Mouse (Mus musculus) thymus, adult 2 months (tissue): ENCODE results near the gene Ncoa3. TPM values are rescaled to one million over a fixed set of nuclear protein-coding genes. Genes with fewer than 3 reads are reported as not detected.

Source experiments
- DNase-seq: peaks from one replicate; pipeline ENCODE4 v3.0.0; 2021
- H3K27ac ChIP-seq: fragments of 200-500 bp; 2 replicates; pipeline ENCODE4 v1.5.1; 2012; ENCODE audit warnings: low read length, control low read depth; ENCODE audit not compliant: control insufficient read depth, insufficient read depth
- H3K27me3 ChIP-seq: fragments of 200-500 bp; 2 replicates; pipeline ENCODE4 v1.6.1; 2012; ENCODE audit warnings: mild to moderate bottlenecking, low read length, moderate library complexity, mixed read lengths; ENCODE audit not compliant: control insufficient read depth, insufficient read depth
- H3K36me3 ChIP-seq: fragments of 200-500 bp; 2 replicates; pipeline ENCODE4 v1.6.1; 2012; ENCODE audit warnings: mild to moderate bottlenecking, low read length, moderate library complexity; ENCODE audit not compliant: control insufficient read depth, insufficient read depth
- H3K4me1 ChIP-seq: fragments of 200-500 bp; replicated peaks from 2 replicates; pipeline ENCODE4 v1.6.1; 2012; ENCODE audit warnings: low read length; ENCODE audit not compliant: control insufficient read depth, insufficient read depth
- H3K4me3 ChIP-seq: fragments of 200-500 bp; 2 replicates; pipeline ENCODE4 v1.5.1; 2012; ENCODE audit warnings: mild to moderate bottlenecking, low read length, control low read depth, moderate library complexity; ENCODE audit not compliant: control insufficient read depth, insufficient read depth
- CTCF ChIP-seq: fragments of 200-500 bp; IDR thresholded peaks from 2 replicates; pipeline ENCODE4 v1.5.1; 2012; ENCODE audit warnings: mild to moderate bottlenecking, control low read depth, low read length, moderate library complexity, borderline replicate concordance; ENCODE audit not compliant: control insufficient read depth, poor library complexity, insufficient read depth; ENCODE audit errors: extremely low read depth
- POLR2A ChIP-seq: fragments of 200-500 bp; IDR thresholded peaks from 2 replicates; pipeline ENCODE4 v1.6.1; 2012; ENCODE audit warnings: mild to moderate bottlenecking, low read length, control low read depth, moderate library complexity; ENCODE audit not compliant: control insufficient read depth, poor library complexity, insufficient read depth; ENCODE audit errors: extremely low read depth
- WGBS: fragments of 180-500 bp; shearing (Covaris S2); methylation state at CpG from one replicate; pipeline ENCODE4 v1.1.7; 2018; 5-methylcytosine and 5-hydroxymethylcytosine counted together
- polyA plus RNA-seq: library from polyadenylated mRNA; depleted of rRNA; stranded (reverse); fragments of >200 nt; gene quantifications from 2 replicates; pipeline ENCODE4 v1.2.3, GENCODE M21; 2012

Gene Ncoa3
- polyA plus RNA-seq, 1 experiment = 70.0 TPM

- TF ChIP-seq CTCF = no peak
- no peak for TF ChIP-seq POLR2A
- Histone ChIP-seq H3K4me1 (peaks cover 20% of the 10 kb centered on the region), H3K4me3 (no peak overlapping the region), H3K27me3 (no peaks in the 10 kb centered on the region), H3K36me3 (no peaks in the 10 kb centered on the region), H3K27ac (peak overlapping the region; percentile 19; the same call in 1 of the 2 replicates)
- no peak for DNase-seq
- 53% methylated on average over 2 of the region's 2 CpGs for WGBS
These were observed 8.9 kb downstream of the Ncoa3 start for GRCm38 (mm10) chr2:166001362-166001761.

- no peaks in the 10 kb centered on the region for H3K27me3 ChIP-seq
- DNase-seq = no peak
- no peak overlapping the region for H3K4me3 ChIP-seq
- H3K36me3 ChIP-seq = no peaks in the 10 kb centered on the region
- WGBS = 88% methylated on average over 2 of the region's 2 CpGs
- TF ChIP-seq POLR2A (no peak), CTCF (no peak)
- peaks cover 20% of the 10 kb centered on the region for H3K4me1 ChIP-seq
- H3K27ac ChIP-seq = peak overlapping the region; percentile 19; the same call in 1 of the 2 replicates
These were observed 9.3 kb downstream of the Ncoa3 start for GRCm38 (mm10) chr2:166001768-166002167.

GRCm38 (mm10) chr2:166002429-166002828 lies 10.0 kb downstream of the Ncoa3 start:
- Histone ChIP-seq H3K4me1 (peaks cover 20% of the 10 kb centered on the region), H3K36me3 (no peaks in the 10 kb centered on the region), H3K4me3 (no peak overlapping the region), H3K27ac (no peak overlapping the region), H3K27me3 (no peaks in the 10 kb centered on the region)
- 93% methylated on average over 4 of the region's 4 CpGs for WGBS
- TF ChIP-seq CTCF (no peak), POLR2A (no peak)
- DNase-seq = no peak

GRCm38 (mm10) chr2:166003004-166003403 lies 10.6 kb downstream of the Ncoa3 start:
- Histone ChIP-seq H3K27me3 (no peaks in the 10 kb centered on the region), H3K27ac (no peak overlapping the region), H3K4me1 (peaks cover 20% of the 10 kb centered on the region), H3K4me3 (no peak overlapping the region), H3K36me3 (no peaks in the 10 kb centered on the region)
- DNase-seq = no peak
- TF ChIP-seq CTCF = no peak
- whole genome bisulfite sequencing = 38% methylated on average over 1 of the region's 1 CpGs

GRCm38 (mm10) chr2:166007046-166007445 lies 14.6 kb downstream of the Ncoa3 start:
- Histone ChIP-seq H3K27me3 (no peaks in the 10 kb centered on the region), H3K36me3 (no peaks in the 10 kb centered on the region), H3K4me3 (no peak overlapping the region), H3K27ac (no peak overlapping the region), H3K4me1 (peaks cover 5% of the 10 kb centered on the region)
- WGBS = 97% methylated on average over 6 of the region's 6 CpGs
- no peak for DNase-seq
- TF ChIP-seq CTCF (no peak), POLR2A (no peak)

GRCm38 (mm10) chr2:166008558-166009392 lies 16.3 kb downstream of the Ncoa3 start:
- Histone ChIP-seq H3K36me3 (no peaks in the 10 kb centered on the region), H3K27ac (no peak overlapping the region), H3K4me1 (peaks cover 7% of the 10 kb centered on the region), H3K4me3 (no peak overlapping the region), H3K27me3 (no peaks in the 10 kb centered on the region)
- TF ChIP-seq POLR2A (no peak), CTCF (no peak)
- DNase-seq = no peak
- 93% methylated on average over 8 of the region's 8 CpGs for WGBS
